Mouse (Mus musculus) right cerebral cortex, adult 18-20 months (tissue): ENCODE results near the gene Dpysl5.

Source experiments
- DNase-seq: peaks from one replicate; pipeline ENCODE4 v3.0.0; 2022; ENCODE audit warnings: mixed read lengths

Dpysl5 gene

DNA sequence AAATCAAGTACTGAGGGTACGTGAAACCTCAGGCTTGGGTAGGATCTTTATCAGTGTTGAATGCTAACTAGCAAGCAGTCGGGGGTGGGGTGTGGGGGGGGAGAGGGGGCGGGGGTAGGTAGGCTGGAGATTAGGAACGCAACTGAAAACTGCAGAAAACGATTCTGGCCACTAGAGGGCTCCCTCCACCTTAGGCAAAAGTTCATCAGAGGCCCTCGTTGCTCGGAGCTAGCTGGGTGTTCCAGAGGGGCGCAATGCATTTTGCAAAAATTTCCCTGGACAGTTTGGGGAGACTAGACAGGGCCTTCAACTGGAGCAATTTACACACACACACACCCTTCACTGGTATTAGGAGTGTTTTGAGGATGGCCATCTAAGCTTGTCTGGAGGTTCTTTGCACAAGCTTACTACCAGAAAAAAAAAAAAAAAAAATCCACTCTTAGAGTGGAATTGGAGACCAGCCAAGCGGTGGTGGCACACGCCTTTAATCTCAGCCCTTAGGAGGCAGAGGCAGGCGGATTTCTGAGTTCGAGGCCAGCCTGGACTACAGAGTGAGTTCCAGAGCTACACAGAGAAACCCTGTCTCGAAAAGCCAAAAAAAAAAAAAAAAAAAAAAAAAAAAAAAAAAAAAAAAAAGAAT is 1.5 kb upstream of the Dpysl5 start:
- DNase-seq, result peak; percentile 70

- peak; percentile 80 for DNase-seq
Observed at GRCm38 (mm10) chr5:30710486-30710885, 878 bp upstream of the Dpysl5 start.

DNA sequence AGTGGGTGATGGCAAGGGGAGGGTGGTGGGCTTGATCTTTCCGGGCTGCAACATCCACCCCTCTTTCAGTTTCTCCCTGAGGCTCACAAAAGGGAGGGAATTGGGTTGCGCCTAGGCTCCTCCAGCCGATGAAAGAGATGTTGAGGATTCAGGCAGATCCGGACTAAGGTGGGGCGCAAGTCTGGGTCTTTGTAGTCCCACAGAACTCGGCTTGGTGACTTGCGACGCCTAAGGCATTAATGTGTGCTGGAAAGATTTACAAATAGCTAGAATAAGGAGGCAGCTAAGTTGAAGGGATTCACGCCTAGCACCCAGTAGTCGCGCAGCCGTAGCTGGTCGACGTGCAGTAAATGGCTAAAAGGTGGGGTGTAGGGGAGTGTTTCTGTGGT is 632 bp downstream of the Dpysl5 start:
- no peak for DNase-seq

DNA sequence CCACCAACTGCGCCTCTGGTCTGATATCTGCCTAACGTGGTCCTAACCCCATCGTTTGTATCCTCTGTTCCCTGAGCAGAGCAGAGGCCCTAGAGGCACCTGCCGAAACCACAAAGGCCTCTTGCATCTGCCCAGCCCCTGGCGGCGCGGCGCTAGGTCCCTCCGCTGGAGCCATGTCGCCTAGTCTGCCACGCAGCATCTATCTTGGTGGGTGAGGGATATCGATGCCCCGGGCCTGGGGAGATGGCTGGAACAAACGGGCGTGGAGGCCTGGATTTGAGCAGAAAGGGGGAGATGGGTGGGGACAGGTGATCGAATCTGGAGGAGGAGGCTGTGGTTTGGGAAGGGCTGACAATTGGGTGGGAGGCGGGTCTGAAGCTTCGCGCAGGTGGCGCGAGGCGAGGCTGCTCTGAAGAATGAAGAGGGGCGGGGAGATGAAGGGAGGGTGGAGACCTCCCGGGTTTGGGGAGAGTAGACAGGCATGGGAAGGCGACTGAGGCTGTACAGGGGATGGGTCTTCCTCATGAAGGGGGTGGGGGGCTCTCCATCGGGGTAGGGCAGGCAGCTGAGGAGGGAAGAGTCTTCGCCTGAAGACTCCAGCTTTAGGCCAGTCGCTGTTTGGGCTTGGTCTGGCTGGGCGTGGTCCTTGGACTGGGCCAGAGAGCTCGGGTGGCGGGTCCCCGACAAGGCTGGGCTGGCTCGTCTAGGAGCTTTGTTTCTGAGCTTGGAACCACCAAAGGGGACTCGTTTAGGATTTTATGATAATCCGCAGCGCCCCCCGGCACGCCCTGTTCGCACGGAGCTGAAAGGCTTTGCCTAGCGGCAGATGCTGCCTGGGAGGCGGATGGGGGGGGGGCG is 1.3 kb downstream of the Dpysl5 start:
- no peak for DNase-seq

DNA sequence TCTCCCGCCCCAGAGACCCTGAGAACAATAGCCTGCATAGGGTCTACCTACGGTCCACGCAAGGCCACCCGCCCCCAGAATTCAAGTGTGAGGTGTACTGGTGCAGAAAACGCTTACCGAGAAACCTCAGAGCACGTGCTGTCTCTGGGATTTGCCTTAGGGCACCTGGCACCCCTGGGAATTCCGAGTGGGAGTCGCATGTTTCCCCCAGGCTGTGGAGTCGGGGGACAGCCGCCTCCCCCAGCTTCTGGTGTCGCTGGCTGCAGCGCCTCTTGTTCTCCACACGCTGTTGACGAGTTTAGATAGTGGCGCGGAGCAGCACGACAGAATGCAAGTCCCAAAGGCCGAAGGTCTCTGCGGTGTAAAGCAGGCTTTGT is 1.9 kb downstream of the Dpysl5 start:
- no peak for DNase-seq

- no peak for DNase-seq
Observed at GRCm38 (mm10) chr5:30713691-30714090, 2.3 kb downstream of the Dpysl5 start.

DNA sequence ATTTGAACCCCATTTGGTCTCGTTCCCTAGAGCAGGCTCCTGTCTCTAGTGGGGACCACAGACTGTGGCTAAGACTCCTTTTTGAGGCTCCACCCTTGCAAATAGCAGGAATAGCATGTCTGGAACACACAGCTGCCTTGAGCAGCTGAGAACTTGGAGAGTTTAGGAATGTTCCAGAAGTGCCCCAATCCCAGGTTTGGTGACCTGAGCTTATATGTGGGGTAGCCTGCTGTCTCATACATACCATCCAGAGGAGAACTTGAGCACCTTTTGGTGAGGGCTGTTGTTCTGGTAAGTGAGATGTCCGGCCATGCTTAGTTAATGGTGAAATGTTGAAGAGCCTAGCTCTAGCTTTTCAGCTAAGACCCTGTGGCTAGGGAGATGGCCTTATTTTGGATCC is 4.9 kb downstream of the Dpysl5 start:
- DNase-seq, result no peak

DNA sequence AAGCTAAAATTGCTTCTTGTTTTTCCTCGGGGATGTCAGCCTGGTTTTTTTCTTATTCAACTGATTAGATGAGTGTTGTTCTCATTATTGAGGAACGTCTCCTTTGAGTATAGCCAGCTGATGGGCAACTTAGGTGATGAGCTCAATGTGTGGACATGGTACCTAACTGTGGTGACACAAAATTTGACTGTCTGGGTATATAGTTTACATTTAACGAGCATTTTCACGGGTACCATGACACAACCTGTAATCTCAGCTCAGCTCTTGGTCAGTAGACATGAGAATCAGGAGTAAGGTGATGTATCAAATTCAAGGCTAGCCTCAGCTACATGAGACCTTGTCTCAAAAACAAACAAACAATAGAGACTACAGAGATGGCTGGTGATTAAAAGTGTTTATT is 6.1 kb downstream of the Dpysl5 start:
- DNase-seq, result no peak

DNA sequence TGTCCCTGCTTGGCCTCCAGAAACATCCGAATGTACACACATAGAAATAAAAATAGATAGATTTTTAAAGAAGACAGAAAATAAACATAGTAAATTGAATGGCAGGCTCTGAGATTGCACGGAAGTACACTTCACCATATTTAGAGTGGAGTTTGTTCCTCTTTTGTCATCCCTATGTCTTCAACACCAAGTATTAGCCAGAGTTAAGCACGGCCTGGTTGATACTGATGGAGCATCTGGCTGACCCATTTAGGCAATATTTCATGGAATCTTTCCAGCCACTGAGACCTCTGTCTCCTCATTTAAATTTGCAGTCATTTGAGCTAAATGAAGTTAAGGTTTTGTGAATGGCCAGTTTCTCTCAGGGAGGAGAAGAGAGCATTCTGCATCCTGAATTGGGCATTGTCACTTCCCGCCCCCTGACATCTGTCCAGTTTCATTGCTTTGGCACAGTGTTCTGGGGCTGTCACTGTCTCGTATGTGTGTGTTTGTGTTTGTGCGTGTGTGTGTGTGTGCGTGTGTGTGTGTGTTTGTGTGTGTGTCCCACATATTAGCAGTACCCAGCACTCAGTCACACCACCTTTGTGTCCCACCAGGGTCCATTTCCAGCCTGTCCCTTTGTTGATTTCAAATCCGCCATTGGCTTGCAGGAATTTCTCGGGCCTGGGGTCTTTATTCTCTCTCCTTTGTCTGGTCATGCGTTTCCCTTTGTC is 6.8 kb downstream of the Dpysl5 start:
- DNase-seq, result no peak

DNA sequence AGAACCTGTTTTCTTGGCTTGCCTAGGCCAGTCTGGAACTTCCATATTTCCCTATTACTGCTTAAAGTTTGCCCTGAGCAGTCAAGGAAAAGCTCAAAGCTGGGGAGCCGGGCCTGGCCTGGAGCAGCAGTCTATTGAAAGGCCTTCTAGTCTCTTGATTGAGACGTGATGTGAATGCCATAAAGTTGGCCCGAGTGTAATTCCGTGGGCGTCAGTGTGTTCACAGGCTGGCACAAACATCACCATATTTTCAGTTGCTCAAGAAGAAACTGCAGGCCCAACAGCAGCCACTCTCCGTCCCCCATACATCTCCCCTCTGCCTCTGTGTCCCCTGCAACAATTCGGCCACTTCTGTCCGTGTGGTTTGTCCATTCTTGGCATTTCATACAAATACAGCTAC is 10.6 kb downstream of the Dpysl5 start:
- no peak for DNase-seq

GRCm38 (mm10) chr5:30726151-30726693 is 14.9 kb downstream of the Dpysl5 start:
- DNase-seq, result no peak

GRCm38 (mm10) chr5:30732511-30732910 is 21.1 kb downstream of the Dpysl5 start:
- no peak for DNase-seq

- no peak for DNase-seq
Observed at GRCm38 (mm10) chr5:30734666-30735065, 23.3 kb downstream of the Dpysl5 start.

DNA sequence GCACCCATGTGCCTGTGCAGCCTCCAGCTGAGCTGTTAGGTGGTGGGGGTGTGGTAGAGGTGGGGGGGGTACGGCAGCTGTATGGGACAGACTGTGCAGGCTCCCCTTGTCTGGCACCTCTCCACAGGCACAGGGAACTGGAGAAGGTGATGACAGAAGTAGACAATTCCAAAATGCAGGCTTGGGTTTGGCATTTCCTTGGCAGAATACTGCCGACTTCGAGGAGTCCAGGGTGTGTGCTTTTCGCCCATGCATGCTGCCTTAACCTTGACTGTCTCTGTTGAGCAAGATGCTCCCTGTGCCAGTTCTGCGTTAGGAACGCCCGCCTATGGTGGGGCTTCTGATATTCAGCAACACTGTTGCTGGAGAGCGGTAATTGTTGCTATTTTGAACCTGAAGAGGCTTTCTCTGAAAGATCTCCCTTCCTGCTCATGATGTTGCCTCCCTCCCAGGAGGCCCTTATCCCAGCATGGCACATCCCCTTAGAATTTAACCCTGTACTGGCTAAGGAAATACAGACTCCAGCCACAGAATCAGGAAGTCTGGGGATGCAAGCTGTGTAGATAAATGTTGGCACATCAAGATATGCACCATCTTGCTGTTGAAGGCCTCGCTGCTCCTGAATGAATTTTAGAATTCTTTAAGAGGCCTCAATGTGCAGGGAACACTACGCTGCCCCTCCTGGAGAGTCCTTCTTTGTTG is 26.9 kb downstream of the Dpysl5 start:
- peak; percentile 37 for DNase-seq

DNA sequence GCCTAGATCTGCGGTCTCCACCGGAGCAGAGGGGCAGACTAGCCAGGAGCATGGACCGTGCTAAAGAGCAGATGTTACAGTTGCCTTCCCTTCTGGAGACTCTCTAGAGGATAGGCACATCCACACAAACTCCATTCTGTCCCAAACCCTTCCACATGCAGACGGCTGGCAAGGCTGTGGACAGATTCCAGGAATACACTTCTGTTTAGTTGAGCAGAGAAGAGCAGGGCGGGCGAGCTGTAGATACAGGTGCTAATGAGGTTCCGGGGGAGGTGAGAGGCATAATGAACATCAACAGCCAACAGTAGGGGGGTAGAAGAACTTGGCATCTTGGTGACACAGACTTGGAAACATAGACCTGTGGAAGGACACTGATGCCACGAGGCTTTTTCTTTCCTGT is 28.2 kb downstream of the Dpysl5 start:
- DNase-seq, result peak; percentile 35

DNA sequence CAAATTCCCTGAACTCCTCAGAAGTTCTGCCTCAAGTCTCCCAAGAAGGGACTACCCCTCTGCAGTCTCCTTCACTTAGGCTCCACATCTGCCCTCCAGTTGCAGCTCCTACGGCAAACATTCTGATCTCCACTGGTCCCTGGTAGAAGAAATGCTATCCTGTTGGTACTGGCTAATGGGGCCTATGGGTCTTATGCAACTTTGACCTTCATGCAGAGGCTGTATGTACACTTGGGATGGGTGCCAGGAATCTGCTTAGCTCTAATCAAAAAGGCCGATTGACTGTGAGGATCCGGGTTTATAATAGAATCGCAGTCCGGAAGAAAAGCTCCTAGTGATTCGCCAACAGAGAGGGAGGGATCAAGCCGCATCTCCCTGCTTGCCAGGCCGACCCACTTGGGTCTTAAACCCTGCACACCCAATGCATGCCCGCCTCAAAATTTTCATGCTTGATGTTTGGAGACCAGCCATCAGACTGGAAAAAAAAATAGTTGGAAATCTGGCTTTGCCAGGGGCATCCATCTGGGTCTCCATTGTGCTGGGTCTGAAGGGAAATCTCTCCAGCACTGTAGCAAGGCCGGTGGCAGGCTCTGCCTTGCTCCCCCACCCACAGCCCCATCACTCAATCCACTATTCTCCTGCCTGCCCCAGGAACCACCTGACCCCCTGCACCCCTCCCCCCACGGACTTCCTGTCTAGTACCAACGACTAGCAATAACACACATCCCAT is 38.4 kb downstream of the Dpysl5 start:
- no peak for DNase-seq

GRCm38 (mm10) chr5:30751071-30751470 is 39.7 kb downstream of the Dpysl5 start:
- DNase-seq, result no peak

GRCm38 (mm10) chr5:30753128-30753527 is 41.8 kb downstream of the Dpysl5 start:
- no peak for DNase-seq

DNA sequence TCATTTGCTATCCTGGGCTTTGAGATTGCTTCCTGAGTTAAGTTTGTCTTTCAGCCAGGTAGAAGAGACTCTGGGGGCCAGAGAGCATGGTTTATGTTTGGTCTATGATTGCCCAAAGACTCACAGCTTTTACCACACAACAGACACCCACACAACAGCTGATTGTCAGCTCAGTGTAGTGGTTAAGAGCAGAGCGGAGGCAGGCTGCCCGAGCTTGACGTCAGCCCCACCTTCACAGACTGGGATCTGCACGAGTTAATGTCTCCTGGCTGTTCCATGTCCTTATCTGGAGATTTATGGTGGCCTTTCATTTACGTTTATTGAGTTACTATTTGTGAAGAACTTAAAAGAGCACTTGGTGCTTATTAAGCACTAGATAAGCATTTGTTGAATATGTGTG is 43.9 kb downstream of the Dpysl5 start:
- peak; percentile 36 for DNase-seq

- DNase-seq, result peak; percentile 57
Observed at GRCm38 (mm10) chr5:30762815-30763510, 51.6 kb downstream of the Dpysl5 start.

DNA sequence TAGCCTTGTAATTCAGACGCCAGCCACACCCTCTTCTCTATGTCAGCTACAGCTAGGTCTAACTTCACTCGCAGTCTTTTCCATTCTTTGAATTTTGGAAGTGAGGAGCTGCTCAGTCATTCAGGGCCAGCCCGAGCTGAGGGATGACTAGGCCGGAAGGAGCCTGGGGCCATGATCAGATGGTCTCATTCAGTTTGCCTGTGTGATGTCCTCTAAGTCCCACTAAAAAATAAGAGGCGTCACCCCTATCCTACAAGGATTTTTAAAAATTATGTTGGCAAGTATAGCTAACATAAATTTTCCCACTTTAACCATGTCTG is 52.1 kb downstream of the Dpysl5 start:
- no peak for DNase-seq
